Mouse (Mus musculus): ENCODE measurements around the gene Exoc4. TPM values are rescaled to one million over a fixed set of nuclear protein-coding genes. Genes with fewer than 3 reads are reported as not detected.

The Exoc4 gene
- polyA plus RNA-seq, 1 experiment from 2014 or later: 36.1 TPM

- no peak for ATAC-seq (ENCODE audit: insufficient number of reproducible peaks, low FRiP score, low TSS enrichment, low read depth)
- Histone ChIP-seq H3K9me3 (no peaks in the 10 kb centered on the region), H3K27ac (no peak overlapping the region), H3K4me1 (peaks cover 14% of the 10 kb centered on the region), H3K27me3 (no peaks in the 10 kb centered on the region), H3K9ac (no peak overlapping the region), H3K4me2 (no peak overlapping the region), H3K36me3 (no peaks in the 10 kb centered on the region), H3K4me3 (no peak overlapping the region)
- WGBS: 66% methylated on average over 10 of the region's 10 CpGs
Measured at GRCm38 (mm10) chr6:33976576-33976975, 727.7 kb downstream of the Exoc4 start.

- no peaks in the 10 kb centered on the region for H3K27me3 ChIP-seq
Measured at GRCm38 (mm10) chr6:33977448-33977847, 728.6 kb downstream of the Exoc4 start.

GRCm38 (mm10) chr6:33977880-33978279 is 729.0 kb downstream of the Exoc4 start:
- Histone ChIP-seq H3K9me3 (no peaks in the 10 kb centered on the region), H3K27ac (no peak overlapping the region), H3K4me3 (no peak overlapping the region), H3K9ac (no peak overlapping the region), H3K4me1 (peaks cover 14% of the 10 kb centered on the region), H3K36me3 (no peaks in the 10 kb centered on the region), H3K27me3 (no peaks in the 10 kb centered on the region), H3K4me2 (no peak overlapping the region)
- no peak for ATAC-seq (ENCODE audit: insufficient number of reproducible peaks, low FRiP score, low TSS enrichment, low read depth)
- WGBS: 27% methylated on average over 9 of the region's 9 CpGs

More at GRCm38 (mm10) chr6:33977448-33977847, 728.6 kb downstream of the Exoc4 start:
- no peak overlapping the region for H3K4me3 ChIP-seq
- H3K4me2 ChIP-seq: no peak overlapping the region
- no peak overlapping the region for H3K9ac ChIP-seq
- no peak overlapping the region for H3K27ac ChIP-seq
- 28% methylated on average over 4 of the region's 4 CpGs for WGBS
- no peaks in the 10 kb centered on the region for H3K36me3 ChIP-seq
- peaks cover 14% of the 10 kb centered on the region for H3K4me1 ChIP-seq
- H3K9me3 ChIP-seq: no peaks in the 10 kb centered on the region
- ATAC-seq (ENCODE audit: insufficient number of reproducible peaks, low FRiP score, low TSS enrichment, low read depth): no peak

GRCm38 (mm10) chr6:33982709-33983108 is 733.8 kb downstream of the Exoc4 start:
- no peak overlapping the region for H3K4me2 ChIP-seq
- ATAC-seq (ENCODE audit: insufficient number of reproducible peaks, low FRiP score, low TSS enrichment, low read depth): no peak

GRCm38 (mm10) chr6:33987132-33987531 is 738.2 kb downstream of the Exoc4 start:
- H3K4me3 ChIP-seq: no peak overlapping the region
- no peaks in the 10 kb centered on the region for H3K36me3 ChIP-seq
- no peak for ATAC-seq (ENCODE audit: insufficient number of reproducible peaks, low FRiP score, low TSS enrichment, low read depth)
- H3K9ac ChIP-seq: no peak overlapping the region
- H3K27ac ChIP-seq: no peak overlapping the region
- H3K9me3 ChIP-seq: no peaks in the 10 kb centered on the region
- WGBS: 77% methylated on average over 5 of the region's 5 CpGs
- H3K27me3 ChIP-seq: no peaks in the 10 kb centered on the region
- no peaks in the 10 kb centered on the region for H3K4me1 ChIP-seq
- no peak overlapping the region for H3K4me2 ChIP-seq

More at GRCm38 (mm10) chr6:33982709-33983108, 733.8 kb downstream of the Exoc4 start:
- no peaks in the 10 kb centered on the region for H3K36me3 ChIP-seq
- H3K27me3 ChIP-seq: no peaks in the 10 kb centered on the region
- H3K4me3 ChIP-seq: no peak overlapping the region
- peaks cover 7% of the 10 kb centered on the region; the same call in 1 of the 2 replicates for H3K4me1 ChIP-seq
- H3K27ac ChIP-seq: no peak overlapping the region
- WGBS: 78% methylated on average over 9 of the region's 9 CpGs
- H3K9ac ChIP-seq: no peak overlapping the region
- no peaks in the 10 kb centered on the region for H3K9me3 ChIP-seq

- WGBS: 43% methylated on average over 24 of the region's 24 CpGs
- Histone ChIP-seq H3K4me1 (no peaks in the 10 kb centered on the region), H3K36me3 (no peaks in the 10 kb centered on the region), H3K9me3 (no peaks in the 10 kb centered on the region), H3K4me3 (no peak overlapping the region), H3K27me3 (no peaks in the 10 kb centered on the region), H3K27ac (no peak overlapping the region), H3K9ac (no peak overlapping the region), H3K4me2 (no peak overlapping the region)
- no peak for ATAC-seq (ENCODE audit: insufficient number of reproducible peaks, low FRiP score, low TSS enrichment, low read depth)
Measured at GRCm38 (mm10) chr6:33992213-33993034, 743.5 kb downstream of the Exoc4 start.

- H3K27me3 ChIP-seq: no peaks in the 10 kb centered on the region
- H3K27ac ChIP-seq: no peak overlapping the region
- H3K9ac ChIP-seq: no peak overlapping the region
- no peak overlapping the region for H3K4me2 ChIP-seq
- 79% methylated on average over 6 of the region's 6 CpGs for WGBS
- no peak overlapping the region for H3K4me3 ChIP-seq
- no peak for ATAC-seq (ENCODE audit: insufficient number of reproducible peaks, low FRiP score, low TSS enrichment, low read depth)
- no peaks in the 10 kb centered on the region for H3K4me1 ChIP-seq
- H3K36me3 ChIP-seq: no peaks in the 10 kb centered on the region
- no peaks in the 10 kb centered on the region for H3K9me3 ChIP-seq
Measured at GRCm38 (mm10) chr6:33993842-33994241, 745.0 kb downstream of the Exoc4 start.

- Histone ChIP-seq H3K36me3 (no peaks in the 10 kb centered on the region), H3K4me3 (no peak overlapping the region), H3K27me3 (no peaks in the 10 kb centered on the region), H3K9me3 (no peaks in the 10 kb centered on the region), H3K4me1 (no peaks in the 10 kb centered on the region), H3K27ac (no peak overlapping the region), H3K4me2 (no peak overlapping the region), H3K9ac (no peak overlapping the region)
- no peak for ATAC-seq (ENCODE audit: insufficient number of reproducible peaks, low FRiP score, low TSS enrichment, low read depth)
- 44% methylated on average over 4 of the region's 4 CpGs for WGBS
Measured at GRCm38 (mm10) chr6:33998590-33998989, 749.7 kb downstream of the Exoc4 start.

- ATAC-seq (ENCODE audit: insufficient number of reproducible peaks, low FRiP score, low TSS enrichment, low read depth): no peak
- Histone ChIP-seq H3K4me1 (no peaks in the 10 kb centered on the region), H3K27ac (no peak overlapping the region), H3K9ac (no peak overlapping the region), H3K36me3 (no peaks in the 10 kb centered on the region), H3K4me2 (no peak overlapping the region), H3K27me3 (no peaks in the 10 kb centered on the region), H3K4me3 (no peak overlapping the region), H3K9me3 (no peaks in the 10 kb centered on the region)
- WGBS: 34% methylated on average over 7 of the region's 7 CpGs
Measured at GRCm38 (mm10) chr6:33999530-33999929, 750.6 kb downstream of the Exoc4 start.

GRCm38 (mm10) chr6:34000644-34001043 is 751.8 kb downstream of the Exoc4 start:
- no peaks in the 10 kb centered on the region for H3K9me3 ChIP-seq
- no peak overlapping the region for H3K4me2 ChIP-seq
- ATAC-seq (ENCODE audit: insufficient number of reproducible peaks, low FRiP score, low TSS enrichment, low read depth): no peak
- 85% methylated on average over 7 of the region's 7 CpGs for WGBS
- H3K4me1 ChIP-seq: no peaks in the 10 kb centered on the region
- H3K36me3 ChIP-seq: no peaks in the 10 kb centered on the region
- H3K9ac ChIP-seq: no peak overlapping the region
- no peak overlapping the region for H3K27ac ChIP-seq
- no peak overlapping the region for H3K4me3 ChIP-seq
- H3K27me3 ChIP-seq: no peaks in the 10 kb centered on the region

GRCm38 (mm10) chr6:34003033-34003432 is 754.1 kb downstream of the Exoc4 start:
- Histone ChIP-seq H3K27me3 (no peaks in the 10 kb centered on the region), H3K4me3 (no peak overlapping the region), H3K9ac (no peak overlapping the region), H3K9me3 (no peaks in the 10 kb centered on the region), H3K4me2 (no peak overlapping the region), H3K27ac (no peak overlapping the region), H3K36me3 (no peaks in the 10 kb centered on the region), H3K4me1 (no peaks in the 10 kb centered on the region)
- ATAC-seq (ENCODE audit: insufficient number of reproducible peaks, low FRiP score, low TSS enrichment, low read depth): no peak
- WGBS: 14% methylated on average over 1 of the region's 1 CpGs

- WGBS: 54% methylated on average over 6 of the region's 6 CpGs
- no peak overlapping the region for H3K4me3 ChIP-seq
- H3K4me2 ChIP-seq: no peak overlapping the region
- H3K9ac ChIP-seq: no peak overlapping the region
- no peak for ATAC-seq (ENCODE audit: insufficient number of reproducible peaks, low FRiP score, low TSS enrichment, low read depth)
- H3K27me3 ChIP-seq: no peaks in the 10 kb centered on the region
- no peaks in the 10 kb centered on the region for H3K4me1 ChIP-seq
- H3K36me3 ChIP-seq: no peaks in the 10 kb centered on the region
- no peaks in the 10 kb centered on the region for H3K9me3 ChIP-seq
- H3K27ac ChIP-seq: no peak overlapping the region
Measured at GRCm38 (mm10) chr6:34013469-34013868, 764.6 kb downstream of the Exoc4 start.

Measured in limb, embryonic 15.5 days (tissue).